Mouse (Mus musculus): ENCODE data around the gene Elmo3. TPM values are rescaled to one million over a fixed set of nuclear protein-coding genes. Genes with fewer than 3 reads are reported as not detected.

The Elmo3 gene
- total and polyA plus RNA-seq, 2 experiments from 2014 or later: 0.71 to 0.81 TPM

- ATAC-seq (ENCODE audit: low FRiP score) (peak; percentile 25), DNase-seq (ENCODE audit: low spot score) (peak; percentile 80)
- H3K4me1 ChIP-seq (ENCODE audit: insufficient read depth, low read length): peaks cover 6% of the 10 kb centered on the region; the same call in 1 of the 2 replicates
- H3K9me3 ChIP-seq (ENCODE audit: low read length): no peaks in the 10 kb centered on the region
- WGBS: under 1% methylated on average over 33 of the region's 34 CpGs
- peak within 1 kb of the TSS; percentile 96 for H3K4me2 ChIP-seq (ENCODE audit: low read depth, low read length, poor library complexity, severe bottlenecking)
- H3K36me3 ChIP-seq (ENCODE audit: insufficient read depth, low read length): no peaks in the 10 kb centered on the region
- no peaks in the 10 kb centered on the region for H3K27me3 ChIP-seq (ENCODE audit: insufficient read depth, low read length)
- peak; percentile 58 for TF ChIP-seq CTCF (IDR thresholded peaks at IDR 0.05)
- peak within 1 kb of the TSS; percentile 73 for H3K4me3 ChIP-seq (ENCODE audit: low read depth, low read length)
- H3K9ac ChIP-seq (replicated peaks; ENCODE audit: low read length, poor library complexity, severe bottlenecking): peak within 1 kb of the TSS; percentile 77
- H3K27ac ChIP-seq (ENCODE audit: low read depth, low read length): peak within 1 kb of the TSS; percentile 84
These were observed 43.2 kb downstream of the Elmo3 start, which contains the start of gene Slc9a5 for GRCm38 (mm10) chr8:105348450-105349095. Gene Slc9a5 (plus strand): TSS chr8:105348843.

DNA sequence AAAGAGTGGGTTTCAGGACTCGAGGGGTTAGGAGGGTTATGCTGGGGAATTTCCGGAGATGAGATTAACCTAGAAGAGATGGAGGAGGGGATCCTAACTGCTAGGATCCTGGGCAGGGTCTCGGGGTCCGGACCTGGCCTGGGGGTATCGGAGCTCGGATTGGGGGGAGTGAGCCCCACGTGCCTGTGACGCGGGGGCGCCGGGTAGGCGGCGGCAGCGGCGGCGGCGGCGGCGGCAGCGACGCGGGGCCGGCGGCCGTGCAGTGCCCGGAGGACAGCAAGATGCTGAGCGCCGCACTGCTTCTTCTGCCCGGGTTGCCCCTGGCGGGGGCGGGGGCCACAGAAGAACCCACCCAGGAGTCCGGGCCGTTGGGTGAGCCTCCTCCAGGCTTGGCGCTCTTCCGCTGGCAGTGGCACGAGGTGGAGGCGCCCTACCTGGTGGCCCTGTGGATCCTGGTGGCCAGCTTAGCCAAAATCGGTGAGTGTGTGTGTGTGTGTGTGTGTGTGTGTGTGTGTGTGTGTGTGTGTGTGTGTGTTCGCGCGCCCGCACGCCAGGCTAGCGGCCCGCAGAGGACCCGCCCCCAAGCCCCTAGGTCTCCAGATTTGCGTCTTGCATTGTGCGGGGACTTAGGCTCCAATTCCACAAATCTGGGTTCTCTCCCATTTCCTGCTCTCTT lies 43.8 kb downstream of the Elmo3 start:
- Histone ChIP-seq H3K27me3 (ENCODE audit: insufficient read depth, low read length) (no peaks in the 10 kb centered on the region), H3K4me2 (ENCODE audit: low read depth, low read length, poor library complexity, severe bottlenecking) (peak overlapping the region; percentile 96), H3K27ac (ENCODE audit: low read depth, low read length) (peak overlapping the region; percentile 84), H3K9me3 (ENCODE audit: low read length) (no peaks in the 10 kb centered on the region), H3K36me3 (ENCODE audit: insufficient read depth, low read length) (no peaks in the 10 kb centered on the region), H3K4me1 (ENCODE audit: insufficient read depth, low read length) (peaks cover 6% of the 10 kb centered on the region; the same call in 1 of the 2 replicates), H3K9ac (replicated peaks; ENCODE audit: low read length, poor library complexity, severe bottlenecking) (peak overlapping the region; percentile 77), H3K4me3 (ENCODE audit: low read depth, low read length) (peak overlapping the region; percentile 73)
- 1% methylated on average over 14 of the region's 48 CpGs for WGBS
- peak; percentile 64 for ATAC-seq (ENCODE audit: low FRiP score)
- peak; percentile 59 for DNase-seq (ENCODE audit: low spot score)
- TF ChIP-seq CTCF (IDR thresholded peaks at IDR 0.05): no peak

DNA sequence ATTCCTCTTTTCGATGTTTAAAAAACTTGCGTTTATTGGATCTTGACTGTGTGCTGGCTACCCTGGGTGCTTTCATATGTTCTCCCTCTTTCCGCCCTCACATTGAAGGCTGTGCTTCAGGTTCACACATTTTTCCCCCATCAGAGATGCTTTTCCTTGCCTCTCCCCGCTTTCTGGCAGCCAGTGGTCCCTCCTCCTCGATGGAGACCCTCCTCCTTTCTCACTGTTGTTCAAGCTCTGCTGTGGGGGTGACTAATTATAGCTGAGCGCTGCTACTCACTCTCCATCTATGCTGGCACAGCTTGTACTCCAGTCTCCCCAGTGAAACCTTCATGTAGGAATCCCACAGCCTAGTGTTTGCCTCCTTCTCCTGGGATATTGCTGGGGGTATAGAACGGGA lies 44.8 kb downstream of the Elmo3 start:
- 25% methylated on average over 7 of the region's 7 CpGs for WGBS
- peak; percentile 7 for DNase-seq (ENCODE audit: low spot score)

GRCm38 (mm10) chr8:105353583-105354135 lies 48.3 kb downstream of the Elmo3 start:
- H3K4me1 ChIP-seq (ENCODE audit: insufficient read depth, low read length): peaks cover 4% of the 10 kb centered on the region; the same call in 1 of the 2 replicates
- no peak for TF ChIP-seq CTCF (IDR thresholded peaks at IDR 0.05)
- H3K4me2 ChIP-seq (ENCODE audit: low read depth, low read length, poor library complexity, severe bottlenecking): no peak overlapping the region
- H3K27ac ChIP-seq (ENCODE audit: low read depth, low read length): no peak overlapping the region
- no peak overlapping the region for H3K9ac ChIP-seq (replicated peaks; ENCODE audit: low read length, poor library complexity, severe bottlenecking)
- ATAC-seq (ENCODE audit: low FRiP score) (no peak), DNase-seq (ENCODE audit: low spot score) (no peak)
- H3K4me3 ChIP-seq (ENCODE audit: low read depth, low read length): no peak overlapping the region
- no peaks in the 10 kb centered on the region for H3K9me3 ChIP-seq (ENCODE audit: low read length)
- WGBS: 77% methylated on average over 8 of the region's 8 CpGs
- no peaks in the 10 kb centered on the region for H3K27me3 ChIP-seq (ENCODE audit: insufficient read depth, low read length)
- peaks cover 27% of the 10 kb centered on the region for H3K36me3 ChIP-seq (ENCODE audit: insufficient read depth, low read length)

More for the DNA sequence above, 44.8 kb downstream of the Elmo3 start:
- Histone ChIP-seq H3K27me3 (ENCODE audit: insufficient read depth, low read length) (no peaks in the 10 kb centered on the region), H3K9me3 (ENCODE audit: low read length) (no peaks in the 10 kb centered on the region), H3K27ac (ENCODE audit: low read depth, low read length) (peak overlapping the region; percentile 28; the same call in 1 of the 2 replicates), H3K9ac (replicated peaks; ENCODE audit: low read length, poor library complexity, severe bottlenecking) (peak overlapping the region; percentile 77; the same call in 1 of the 2 replicates), H3K4me2 (ENCODE audit: low read depth, low read length, poor library complexity, severe bottlenecking) (peak overlapping the region; percentile 96), H3K4me1 (ENCODE audit: insufficient read depth, low read length) (peaks cover 6% of the 10 kb centered on the region; the same call in 1 of the 2 replicates), H3K36me3 (ENCODE audit: insufficient read depth, low read length) (peaks cover 3% of the 10 kb centered on the region), H3K4me3 (ENCODE audit: low read depth, low read length) (peak overlapping the region; percentile 73)
- TF ChIP-seq CTCF (IDR thresholded peaks at IDR 0.05): no peak
- no peak for ATAC-seq (ENCODE audit: low FRiP score)

DNA sequence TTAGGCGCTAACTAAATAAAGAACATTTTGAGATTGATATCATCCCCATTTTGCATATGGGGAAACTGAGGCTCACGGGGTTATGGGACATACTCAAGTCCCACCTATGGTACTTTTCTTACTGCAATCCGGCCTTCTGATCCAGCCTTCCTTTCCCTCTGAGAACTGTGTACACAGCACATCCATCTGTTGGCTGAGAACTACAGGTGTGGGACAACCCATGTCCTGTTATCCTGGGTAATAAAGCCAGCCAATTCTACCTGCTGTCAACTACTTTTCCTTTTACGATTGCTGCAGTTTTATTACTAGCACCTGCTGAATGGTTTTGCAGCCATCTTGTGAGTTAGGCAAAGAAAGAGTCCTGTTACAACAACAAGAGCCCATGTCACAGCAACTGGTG lies 49.1 kb downstream of the Elmo3 start:
- peaks cover 4% of the 10 kb centered on the region; the same call in 1 of the 2 replicates for H3K4me1 ChIP-seq (ENCODE audit: insufficient read depth, low read length)
- H3K9ac ChIP-seq (replicated peaks; ENCODE audit: low read length, poor library complexity, severe bottlenecking): 0 out of 2 replicates have a peak overlapping the region, but pooled peaks have one; percentile 19
- no peak for ATAC-seq (ENCODE audit: low FRiP score)
- H3K4me2 ChIP-seq (ENCODE audit: low read depth, low read length, poor library complexity, severe bottlenecking): no peak overlapping the region
- DNase-seq (ENCODE audit: low spot score): no peak
- 94% methylated on average over 4 of the region's 4 CpGs for WGBS
- H3K9me3 ChIP-seq (ENCODE audit: low read length): no peaks in the 10 kb centered on the region
- no peak for TF ChIP-seq CTCF (IDR thresholded peaks at IDR 0.05)
- no peak overlapping the region for H3K27ac ChIP-seq (ENCODE audit: low read depth, low read length)
- H3K36me3 ChIP-seq (ENCODE audit: insufficient read depth, low read length): peaks cover 33% of the 10 kb centered on the region
- no peaks in the 10 kb centered on the region for H3K27me3 ChIP-seq (ENCODE audit: insufficient read depth, low read length)
- no peak overlapping the region for H3K4me3 ChIP-seq (ENCODE audit: low read depth, low read length)
